Mouse (Mus musculus): Measurements from ENCODE around the gene Tmem229a.

- TF ChIP-seq GATA1 (IDR thresholded peaks at IDR 0.05; ENCODE audit: low read length) (no peak), TAL1 (IDR thresholded peaks at IDR 0.05; ENCODE audit: low read length) (no peak)
These were observed 51.0 kb downstream of the Tmem229a start for GRCm38 (mm10) chr6:24905101-24905500.
